Mouse (Mus musculus) cerebellum, adult 11-12 months (tissue): ENCODE measurements at regions not wholly inside any gene's neighbourhood (a gene's known extent, or its start where the extent isn't known, plus 50 kb on each side); places are given as distances from the start of the nearest gene placed in this dataset.

Source experiments
- DNase-seq: peaks from one replicate; pipeline ENCODE4 v3.0.0; 2022

GRCm38 (mm10) chr7:54458386-54458785, 376.9 kb upstream of the Luzp2 start:
- DNase-seq = no peak

GRCm38 (mm10) chr7:54491254-54491653, 344.0 kb upstream of the Luzp2 start:
- DNase-seq = no peak

GRCm38 (mm10) chr7:54505235-54505634, 330.1 kb upstream of the Luzp2 start:
- DNase-seq = no peak

GRCm38 (mm10) chr7:54507006-54507405, 328.3 kb upstream of the Luzp2 start:
- DNase-seq = no peak

- DNase-seq = no peak
These were observed 299.6 kb upstream of the Luzp2 start for GRCm38 (mm10) chr7:54535693-54536092.

GRCm38 (mm10) chr7:54557436-54557835, 277.9 kb upstream of the Luzp2 start:
- no peak for DNase-seq

GRCm38 (mm10) chr7:54565569-54566179, 269.6 kb upstream of the Luzp2 start:
- DNase-seq = no peak

- DNase-seq = no peak
These were observed 235.5 kb upstream of the Luzp2 start for GRCm38 (mm10) chr7:54599776-54600175.

GRCm38 (mm10) chr7:54622436-54622835, 212.9 kb upstream of the Luzp2 start:
- no peak for DNase-seq

- peak; percentile 20 for DNase-seq
These were observed 201.4 kb upstream of the Luzp2 start for GRCm38 (mm10) chr7:54633930-54634329.

- DNase-seq = no peak
These were observed 200.8 kb upstream of the Luzp2 start for GRCm38 (mm10) chr7:54634348-54635035.

GRCm38 (mm10) chr7:54645314-54645713, 190.0 kb upstream of the Luzp2 start:
- no peak for DNase-seq

- DNase-seq = no peak
These were observed 186.3 kb upstream of the Luzp2 start for GRCm38 (mm10) chr7:54649025-54649424.
